Mouse (Mus musculus) naive thymus-derived CD4-positive, alpha-beta T cell, adult 2 months (primary cell): Measurements from ENCODE around the gene Hcrt.

Experiments used
- DNase-seq: peaks from one replicate; pipeline ENCODE4 v3.0.0-alpha.2; 2011; ENCODE audit warnings: low read depth

Gene Hcrt

DNA sequence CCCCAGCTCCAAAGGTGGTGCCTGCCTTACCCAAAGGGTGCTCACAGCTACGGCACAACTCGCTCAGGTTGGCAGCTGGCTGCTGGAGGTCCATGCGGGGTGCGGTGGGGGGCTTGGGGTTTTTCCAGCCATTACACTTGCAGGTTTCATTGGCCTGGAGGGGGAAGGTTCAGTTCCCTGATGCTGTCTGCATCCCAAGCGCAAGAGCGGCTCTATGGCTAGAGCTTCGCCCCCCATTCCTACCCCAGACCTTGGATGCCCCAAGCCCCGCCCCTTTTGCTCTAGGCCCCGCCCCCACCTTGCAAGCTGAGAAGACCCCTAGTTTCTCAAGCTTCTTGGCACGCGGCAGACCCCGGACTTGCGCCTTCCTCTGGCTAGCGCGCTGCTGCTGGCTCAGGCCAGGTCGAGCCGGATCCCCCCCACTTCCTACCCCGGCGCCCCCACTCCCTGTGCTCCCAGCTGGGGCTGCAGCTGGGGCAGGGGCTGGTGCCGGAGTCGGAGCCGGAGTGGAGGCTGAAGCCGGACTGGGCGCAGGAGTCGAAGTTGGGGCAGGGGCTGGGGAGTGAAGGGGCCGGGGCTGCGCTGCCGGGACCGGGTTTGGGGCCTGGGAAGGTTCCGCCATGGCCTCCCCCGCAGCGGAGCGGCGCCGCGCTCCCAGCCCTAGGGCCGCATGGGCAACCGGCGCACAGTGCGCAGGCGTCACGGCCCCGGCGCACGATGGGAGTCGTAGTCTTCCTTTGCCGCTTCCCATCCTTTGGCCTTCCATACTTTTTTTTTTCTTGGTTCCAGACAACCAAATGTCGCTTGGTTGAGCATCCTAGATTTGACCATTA lies 50.7 kb downstream of the Hcrt start, which contains the start of gene Kat2a:
TSS of gene Kat2a (minus strand) at position 683 of the 833 bp plus-strand sequence.
- DNase-seq = peak; percentile 65
